Mouse (Mus musculus): ENCODE measurements around the gene Tnip1.

Tnip1 gene

GRCm38 (mm10) chr11:54871831-54872537 is 90.7 kb downstream of the Tnip1 start:
- no peak for DNase-seq

DNA sequence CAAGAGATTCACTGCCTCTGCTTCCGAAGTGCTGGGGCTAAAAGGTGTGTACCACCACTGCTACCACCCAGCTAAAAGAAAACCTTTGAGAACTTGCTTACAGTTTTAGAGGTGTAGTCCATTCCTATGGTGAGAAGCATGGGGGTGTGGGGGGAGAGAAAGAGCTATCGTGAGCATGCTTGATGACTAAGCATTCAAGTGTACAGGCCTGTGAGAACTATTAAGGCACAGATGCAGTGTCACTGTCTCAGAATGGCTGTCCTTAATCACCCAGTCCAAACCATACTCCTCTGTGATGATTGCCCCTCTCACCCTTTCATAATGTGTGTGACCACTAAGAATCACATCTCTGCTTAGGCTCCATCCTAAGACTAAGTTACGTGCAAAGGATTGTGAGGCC is 93.4 kb downstream of the Tnip1 start:
- DNase-seq, result no peak

GRCm38 (mm10) chr11:54868445-54868844 is 94.3 kb downstream of the Tnip1 start:
- no peak for DNase-seq

- DNase-seq, result peak in 1 of 2 experiments; percentile 43
Measured at GRCm38 (mm10) chr11:54867903-54868434, 94.7 kb downstream of the Tnip1 start.

- peak; percentile 78 to 80 for DNase-seq
Measured at GRCm38 (mm10) chr11:54867049-54867385, 95.7 kb downstream of the Tnip1 start.

DNA sequence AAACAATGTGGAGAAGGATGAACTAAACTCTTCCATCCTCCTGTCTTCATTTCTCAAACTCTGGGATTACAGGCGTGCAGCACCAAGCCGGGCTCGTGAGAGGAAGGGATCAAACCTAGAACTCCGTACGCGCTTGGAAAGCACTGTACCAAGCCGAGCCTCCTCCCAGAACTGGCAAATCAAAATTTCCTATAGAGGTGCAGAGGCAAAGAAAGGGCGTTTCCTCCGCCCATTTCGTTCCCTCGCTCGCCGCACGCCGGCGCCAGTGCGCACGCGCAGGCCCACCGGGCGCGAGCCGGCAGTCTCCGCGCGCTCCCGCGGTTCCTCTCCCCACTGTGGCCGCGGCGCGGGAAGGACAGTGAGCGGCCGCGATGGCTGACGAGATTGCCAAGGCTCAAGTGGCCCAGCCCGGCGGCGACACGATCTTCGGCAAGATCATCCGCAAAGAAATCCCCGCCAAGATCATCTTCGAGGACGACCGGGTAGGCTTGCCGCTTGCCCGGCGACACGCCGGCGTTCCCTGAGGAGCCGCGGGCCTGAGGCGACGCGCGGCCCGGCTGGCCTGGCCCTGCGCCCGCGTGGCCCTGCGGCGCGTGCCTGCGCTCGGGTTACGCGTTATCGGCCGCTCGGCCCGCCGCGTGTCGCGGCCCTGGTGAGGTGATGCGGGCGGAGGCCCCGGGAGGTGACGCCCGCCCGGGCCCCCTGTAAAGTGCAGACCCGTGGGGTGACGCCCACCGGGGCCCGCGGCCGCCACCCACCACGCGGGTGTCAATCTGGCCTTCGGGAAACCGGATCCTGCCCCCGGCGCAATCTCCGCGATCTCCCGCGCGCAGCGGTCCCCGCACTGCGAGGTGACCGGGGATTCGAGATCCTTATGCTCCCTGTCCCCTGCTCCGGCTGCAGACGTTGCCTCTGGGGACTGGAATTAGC is 96.3 kb downstream of the Tnip1 start, which contains the start of gene Hint1:
TSS of gene Hint1 (plus strand) at position 265 of the 930 bp plus-strand sequence.
- DNase-seq, result peak; percentile 91 to 94

DNA sequence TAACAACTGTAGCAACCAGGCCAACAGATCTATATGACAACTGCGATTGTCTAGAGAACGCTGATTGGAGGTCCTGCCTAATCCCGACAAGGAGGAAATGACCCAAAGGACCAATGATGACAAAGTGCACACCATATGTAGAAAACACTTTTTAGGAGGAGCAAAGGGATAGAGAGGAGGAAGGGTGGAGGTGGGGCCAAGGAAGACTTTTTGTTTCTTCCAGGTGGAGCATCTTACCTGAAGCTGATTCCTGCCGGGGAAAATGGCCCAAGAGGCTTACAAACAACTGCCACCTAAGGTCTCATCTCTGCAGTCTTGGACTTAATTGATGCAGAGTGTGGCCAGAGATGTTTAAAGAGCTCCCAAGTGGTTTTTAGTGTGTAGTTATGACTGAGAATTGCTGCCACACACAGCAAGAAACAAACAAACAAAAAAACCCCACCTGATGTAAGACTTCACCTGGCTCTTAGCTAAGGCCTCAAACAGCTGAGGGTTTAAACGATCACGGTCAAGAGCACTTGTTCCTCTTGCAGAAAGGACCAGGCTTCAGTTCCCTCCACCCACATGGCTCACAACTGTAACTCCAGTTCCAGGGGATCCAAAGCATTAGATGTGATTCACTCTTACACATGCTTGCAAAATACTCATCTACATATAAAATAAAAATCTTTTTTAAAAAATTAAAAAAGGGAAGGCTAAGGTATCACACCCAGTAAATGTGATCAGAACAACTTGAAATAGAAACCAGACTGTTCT is 97.2 kb downstream of the Tnip1 start:
- no peak for DNase-seq

DNA sequence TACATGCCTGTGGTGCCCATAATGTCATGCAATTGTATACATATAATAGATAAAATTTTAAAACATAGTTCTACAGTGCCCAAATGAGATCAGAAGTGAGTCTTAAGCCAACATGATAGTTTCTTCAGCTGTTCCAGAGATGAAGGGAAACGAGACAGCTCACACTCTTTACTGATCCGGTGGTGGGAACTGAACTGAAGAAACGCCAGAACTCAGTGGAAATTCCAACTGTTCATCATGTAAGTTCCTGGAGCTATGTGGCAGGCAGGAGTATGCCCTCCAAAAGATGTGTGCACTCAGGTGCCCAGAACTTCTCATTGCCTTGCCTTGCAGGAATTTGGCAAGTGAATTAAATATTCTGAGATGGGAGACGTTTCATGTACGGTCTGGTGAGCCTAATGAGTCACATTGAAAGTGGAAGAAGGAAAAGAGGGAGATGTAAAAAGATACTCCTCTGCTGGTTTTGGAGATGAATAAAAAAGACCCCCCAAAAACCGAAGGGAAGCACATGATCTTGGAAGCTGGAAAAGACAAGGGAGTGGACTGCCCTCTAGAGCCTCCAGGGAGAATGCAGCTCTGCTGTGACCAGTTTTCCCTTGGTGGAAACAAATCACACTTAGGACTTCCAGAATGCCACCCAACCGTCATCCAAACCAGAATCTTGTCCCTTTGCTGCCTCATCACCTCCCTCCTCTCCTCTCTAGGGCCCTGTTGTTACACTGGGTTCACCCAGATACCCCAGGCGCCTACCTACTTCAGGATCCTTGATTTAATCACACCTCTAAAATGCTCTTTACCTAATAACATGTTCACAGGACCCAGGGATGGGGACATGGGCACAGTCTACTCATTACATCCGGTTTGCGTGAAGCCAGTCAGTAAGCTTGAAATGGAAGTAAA is 99.8 kb downstream of the Tnip1 start:
- DNase-seq, result peak; percentile 49 to 78

- no peak for DNase-seq
Measured at GRCm38 (mm10) chr11:54861471-54862420, 101.0 kb downstream of the Tnip1 start.
